Mouse (Mus musculus) stomach, postnatal 0 days (tissue): Measurements from ENCODE around the gene Ntrk2. TPM values are rescaled to one million over a fixed set of nuclear protein-coding genes. Genes with fewer than 3 reads are reported as not detected.
"Not testable (repeated sequence)": the region's sequence is repeated elsewhere in the genome, so short reads cannot be mapped to it uniquely, and the experiment has no call there.

ENCODE experiments used
- ATAC-seq: fragments of 200-750 bp; cut with Nextera tagmentation; 2 replicates; pipeline ENCODE4 v1.8.0; 2017; ENCODE audit not compliant: low FRiP score, low TSS enrichment
- DNase-seq: peaks from one replicate; pipeline ENCODE4 v3.0.0-alpha.2; 2016; ENCODE audit warnings: low spot score
- H3K27ac ChIP-seq: fragments of 300-500 bp; sonication (generic); replicated peaks from 2 replicates; pipeline ENCODE4 v1.5.1; 2014; ENCODE audit warnings: mild to moderate bottlenecking, control low read depth
- H3K27me3 ChIP-seq: fragments of 300-500 bp; sonication (generic); 2 replicates; pipeline ENCODE4 v1.6.1; 2014; ENCODE audit warnings: low read length; ENCODE audit not compliant: control insufficient read depth, insufficient read depth
- H3K36me3 ChIP-seq: fragments of 300-500 bp; sonication (generic); 2 replicates; pipeline ENCODE4 v1.6.1; 2014; ENCODE audit warnings: low read length, mixed read lengths; ENCODE audit not compliant: control insufficient read depth, insufficient read depth
- H3K4me1 ChIP-seq: fragments of 300-500 bp; sonication (generic); replicated peaks from 2 replicates; pipeline ENCODE4 v1.6.1; 2014; ENCODE audit warnings: antibody characterized with exemption; ENCODE audit not compliant: control insufficient read depth, insufficient read depth
- H3K4me2 ChIP-seq: fragments of 300-500 bp; sonication (generic); replicated peaks from 2 replicates; pipeline ENCODE4 v1.6.1; 2014; ENCODE audit warnings: low read depth, mild to moderate bottlenecking, control low read depth, moderate library complexity
- H3K4me3 ChIP-seq: fragments of 300-500 bp; sonication (generic); 2 replicates; pipeline ENCODE4 v1.5.1; 2014; ENCODE audit warnings: low read depth, low read length, control low read depth
- H3K9ac ChIP-seq: fragments of 300-500 bp; sonication (generic); 2 replicates; pipeline ENCODE4 v1.6.1; 2014; ENCODE audit warnings: mild to moderate bottlenecking, low read length, control low read depth, mixed read lengths
- H3K9me3 ChIP-seq: fragments of 300-500 bp; sonication (generic); 2 replicates; pipeline ENCODE4 v1.6.1; 2016; ENCODE audit warnings: low read length; ENCODE audit not compliant: control insufficient read depth
- CTCF ChIP-seq: IDR thresholded peaks from 2 replicates; pipeline ENCODE4 v1.5.1; 2016; ENCODE audit warnings: antibody characterized with exemption, low read depth, mild to moderate bottlenecking, moderate library complexity
- EP300 ChIP-seq: optimal IDR thresholded peaks from 2 replicates; pipeline ENCODE3; 2016; ENCODE audit warnings: antibody characterized with exemption
- WGBS: fragments of 180-500 bp; shearing (Covaris S2); extraction: QIAGEN DNeasy Blood & Tissue Kit; methylation state at CpG from one replicate; pipeline ENCODE4 v1.1.7; 2014; 5-methylcytosine and 5-hydroxymethylcytosine counted together
- polyA plus RNA-seq: library from polyadenylated mRNA; unstranded; fragments of >200 nt; fragmentation: Nextera tagmentation; extraction: Ambion mirVana; gene quantifications from 2 replicates; pipeline ENCODE4 v1.2.1, GENCODE M21; 2015

Ntrk2 gene
- polyA plus RNA-seq, 1 experiment from 2014 or later: 1.7 TPM

DNA sequence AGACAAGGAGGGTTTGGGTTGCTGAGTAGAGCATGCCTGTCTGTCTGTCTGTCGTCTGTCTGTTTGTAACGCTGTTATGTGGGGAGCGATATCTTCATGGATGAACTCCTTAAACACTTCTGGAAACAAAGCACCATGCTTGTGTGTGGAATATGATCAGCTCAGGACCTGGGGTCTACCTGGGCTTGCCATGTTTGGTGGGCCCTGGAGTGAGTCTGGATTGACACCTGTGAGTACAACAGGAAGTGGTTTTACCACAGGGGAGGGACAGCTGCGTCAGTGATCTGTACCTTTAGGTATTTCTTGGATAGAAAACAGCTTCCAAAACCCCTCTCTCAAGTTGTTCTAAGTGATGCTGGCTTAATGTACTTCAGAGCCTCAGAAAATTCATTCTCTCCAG, 222.2 kb downstream of the Ntrk2 start:
- no peak for TF ChIP-seq CTCF
- no peak for TF ChIP-seq EP300
- no peaks in the 10 kb centered on the region for H3K4me1 ChIP-seq
- H3K4me2 ChIP-seq: no peak overlapping the region
- H3K27ac ChIP-seq: no peak overlapping the region
- WGBS: 91% methylated on average over 4 of the region's 4 CpGs
- no peak overlapping the region for H3K9ac ChIP-seq
- no peaks in the 10 kb centered on the region for H3K27me3 ChIP-seq
- no peaks in the 10 kb centered on the region for H3K36me3 ChIP-seq
- no peak for ATAC-seq
- no peak overlapping the region for H3K4me3 ChIP-seq
- no peaks in the 10 kb centered on the region for H3K9me3 ChIP-seq
- no peak for DNase-seq

DNA sequence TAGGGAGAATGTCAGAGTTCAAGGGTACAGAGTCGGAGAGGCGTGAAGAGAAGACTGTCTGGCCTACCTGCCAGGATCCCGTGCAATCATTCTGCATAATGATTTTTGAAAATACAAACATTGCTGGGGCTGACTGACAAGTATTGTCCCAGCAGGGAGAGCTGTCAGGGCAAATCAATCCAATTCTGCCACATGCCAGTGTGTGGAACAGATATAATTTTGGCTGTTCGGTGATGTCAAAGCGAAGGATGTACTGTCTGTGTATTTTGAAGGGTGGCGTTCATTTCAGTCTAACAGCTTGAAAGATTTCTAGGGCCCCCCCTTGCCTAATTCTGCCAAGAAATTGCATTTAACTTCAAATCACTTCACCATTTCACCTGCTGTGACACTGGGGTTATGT, 224.2 kb downstream of the Ntrk2 start:
- DNase-seq (no peak), ATAC-seq (no peak)
- H3K4me2 ChIP-seq: no peak overlapping the region
- H3K4me3 ChIP-seq: no peak overlapping the region
- no peaks in the 10 kb centered on the region for H3K27me3 ChIP-seq
- no peak overlapping the region for H3K9ac ChIP-seq
- H3K27ac ChIP-seq: no peak overlapping the region
- H3K9me3 ChIP-seq: no peaks in the 10 kb centered on the region
- no peak for TF ChIP-seq EP300
- no peak for TF ChIP-seq CTCF
- WGBS: 82% methylated on average over 6 of the region's 6 CpGs
- H3K36me3 ChIP-seq: no peaks in the 10 kb centered on the region
- no peaks in the 10 kb centered on the region for H3K4me1 ChIP-seq

DNA sequence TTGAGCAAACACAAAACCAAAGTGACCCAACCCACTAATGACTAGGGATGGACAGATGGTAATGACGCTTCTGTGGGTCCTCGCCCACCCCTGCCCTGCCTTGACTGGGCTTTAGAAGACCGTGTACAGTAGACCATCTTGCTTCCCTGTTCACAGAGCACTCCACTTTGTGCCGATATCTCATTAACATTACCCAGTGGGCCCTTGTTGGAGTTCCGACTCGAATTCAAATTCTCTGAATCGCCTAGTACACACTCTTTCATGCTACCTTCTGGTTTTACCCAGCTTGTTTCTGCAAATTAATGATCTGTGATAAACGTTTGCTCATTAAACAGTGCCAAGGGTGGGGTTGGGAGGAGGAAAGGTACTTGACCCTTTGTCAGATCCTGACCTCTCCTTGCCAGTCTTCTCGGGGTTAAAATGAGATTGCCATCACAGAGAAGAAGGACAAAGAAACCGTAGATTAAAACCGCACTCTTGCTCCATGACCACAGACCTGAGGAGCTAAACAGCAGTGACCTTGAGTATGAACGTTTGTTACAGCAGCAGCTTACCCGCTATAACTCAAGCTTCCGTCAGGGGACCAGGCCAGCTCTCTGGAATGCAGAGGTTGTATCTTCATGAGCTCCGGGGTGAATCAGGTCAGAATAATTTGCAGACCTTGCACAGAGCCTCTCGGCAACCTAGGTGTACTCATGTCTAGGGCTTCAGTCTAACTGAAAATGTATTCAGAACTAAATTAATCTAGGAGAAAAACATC, 234.0 kb downstream of the Ntrk2 start:
- DNase-seq: no peak
- H3K4me3 ChIP-seq: no peak overlapping the region
- no peaks in the 10 kb centered on the region for H3K27me3 ChIP-seq
- TF ChIP-seq EP300: no peak
- no peak for TF ChIP-seq CTCF
- H3K9me3 ChIP-seq: no peaks in the 10 kb centered on the region
- no peaks in the 10 kb centered on the region for H3K36me3 ChIP-seq
- H3K9ac ChIP-seq: no peak overlapping the region
- WGBS: 63% methylated on average over 16 of the region's 16 CpGs
- ATAC-seq: no peak
- no peak overlapping the region for H3K27ac ChIP-seq
- no peak overlapping the region for H3K4me2 ChIP-seq
- H3K4me1 ChIP-seq: no peaks in the 10 kb centered on the region

DNA sequence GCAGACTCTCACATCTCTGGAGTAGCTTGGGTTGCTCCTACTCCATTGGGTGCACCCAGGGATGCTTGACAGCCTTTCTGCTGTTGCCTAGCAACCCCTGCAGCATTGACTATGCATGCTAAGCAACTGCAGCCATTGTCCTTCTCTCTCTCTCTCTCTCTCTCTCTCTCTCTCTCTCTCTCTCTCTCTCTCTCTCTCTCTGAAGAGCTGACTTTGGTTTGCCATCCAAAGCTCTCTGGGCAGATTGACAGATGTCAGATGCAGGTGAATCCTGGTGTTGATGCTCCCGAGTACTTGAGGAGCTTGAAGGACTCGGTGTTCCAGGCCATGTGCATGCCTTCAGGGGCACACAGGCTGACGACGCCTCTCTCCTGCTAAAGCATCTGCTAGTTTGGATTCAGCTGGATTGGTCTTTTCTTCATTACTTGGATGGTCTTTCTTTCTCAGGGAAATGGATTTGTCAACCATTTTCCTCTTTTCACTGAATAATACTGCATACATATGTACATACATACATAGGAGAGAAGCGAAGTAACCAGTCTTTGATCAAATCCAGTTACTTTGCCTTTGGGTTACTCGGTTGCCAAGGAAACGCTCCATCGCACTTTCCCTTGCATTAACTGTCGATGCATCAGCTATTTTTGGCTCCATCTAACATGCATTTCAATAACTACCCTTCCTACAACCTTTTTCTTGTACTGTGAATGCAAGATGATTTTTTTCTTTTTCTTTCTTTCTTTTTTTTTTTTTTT, 234.8 kb downstream of the Ntrk2 start:
- no peak overlapping the region for H3K9ac ChIP-seq
- H3K27ac ChIP-seq: no peak overlapping the region
- H3K4me1 ChIP-seq: no peaks in the 10 kb centered on the region
- no peaks in the 10 kb centered on the region for H3K27me3 ChIP-seq
- H3K4me2 ChIP-seq: no peak overlapping the region
- H3K4me3 ChIP-seq: no peak overlapping the region
- H3K9me3 ChIP-seq: no peaks in the 10 kb centered on the region
- no peak for DNase-seq
- no peaks in the 10 kb centered on the region for H3K36me3 ChIP-seq
- 67% methylated on average over 9 of the region's 9 CpGs for WGBS
- TF ChIP-seq CTCF (no peak), EP300 (no peak)
- no peak for ATAC-seq

DNA sequence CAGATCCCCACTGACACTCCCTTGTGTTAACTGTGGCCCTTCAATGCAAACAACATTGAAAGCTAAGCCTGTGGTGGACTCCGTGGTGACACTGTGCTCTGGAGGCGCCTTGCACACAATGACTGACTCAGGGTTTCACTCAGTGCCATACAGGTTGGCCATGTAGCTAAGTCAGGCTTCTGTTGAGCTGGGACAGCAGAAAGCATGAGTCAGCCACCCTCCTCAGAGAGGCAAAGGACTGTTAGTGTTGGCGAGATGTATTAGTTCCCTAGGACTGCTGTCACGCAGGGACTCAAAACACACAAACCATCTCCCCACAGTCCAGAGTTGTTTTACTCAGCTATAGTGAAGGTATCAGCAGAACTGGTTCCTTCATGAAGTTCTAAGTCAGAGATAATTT, 245.8 kb downstream of the Ntrk2 start:
- Histone ChIP-seq H3K4me2 (no peak overlapping the region), H3K9ac (no peak overlapping the region), H3K4me3 (no peak overlapping the region), H3K9me3 (no peaks in the 10 kb centered on the region), H3K4me1 (no peaks in the 10 kb centered on the region), H3K27ac (no peak overlapping the region), H3K36me3 (no peaks in the 10 kb centered on the region), H3K27me3 (no peaks in the 10 kb centered on the region)
- WGBS: 52% methylated on average over 4 of the region's 4 CpGs
- TF ChIP-seq CTCF (no peak), EP300 (no peak)
- ATAC-seq (no peak), DNase-seq (no peak)

DNA sequence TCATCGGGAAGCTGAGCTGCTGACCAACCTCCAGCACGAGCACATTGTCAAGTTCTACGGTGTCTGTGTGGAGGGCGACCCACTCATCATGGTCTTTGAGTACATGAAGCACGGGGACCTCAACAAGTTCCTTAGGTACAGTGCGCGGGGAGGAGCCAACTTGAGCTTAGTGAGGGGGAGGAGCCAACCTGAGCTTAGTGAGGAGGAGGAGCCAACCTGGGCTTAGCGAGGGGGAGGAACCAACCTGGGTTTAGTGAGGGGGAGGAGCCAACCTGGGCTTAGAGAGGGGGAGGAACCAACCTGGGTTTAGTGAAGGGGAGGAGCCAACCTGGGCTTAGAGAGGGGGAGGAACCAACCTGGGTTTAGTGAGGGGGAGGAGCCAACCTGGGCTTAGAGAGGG, 248.0 kb downstream of the Ntrk2 start:
- H3K4me3 ChIP-seq, H3K27me3 ChIP-seq, H3K27ac ChIP-seq, ATAC-seq, DNase-seq, H3K4me2 ChIP-seq, H3K9me3 ChIP-seq, H3K36me3 ChIP-seq, H3K9ac ChIP-seq, H3K4me1 ChIP-seq: not testable (repeated sequence)
- WGBS: 59% methylated on average over 8 of the region's 8 CpGs
